Mouse (Mus musculus): ENCODE data around the gene Lrrc4c. TPM values are rescaled to one million over a fixed set of nuclear protein-coding genes. Genes with fewer than 3 reads are reported as not detected.

The Lrrc4c gene
- polyA plus RNA-seq, 1 experiment: not detected

GRCm38 (mm10) chr2:96757701-96758100, 439.7 kb downstream of the Lrrc4c start:
- no peaks in the 10 kb centered on the region for H3K4me1 ChIP-seq (ENCODE audit: control insufficient read depth, insufficient read depth, low read length)
- no peak overlapping the region for H3K4me3 ChIP-seq (ENCODE audit: insufficient read depth, low read length)
- TF ChIP-seq CTCF (IDR thresholded peaks at IDR 0.05; ENCODE audit: low read depth, low read length): no peak
- TF ChIP-seq POLR2A (IDR thresholded peaks at IDR 0.05; ENCODE audit: borderline replicate concordance, low read depth, low read length): no peak
- no peak overlapping the region for H3K27ac ChIP-seq (ENCODE audit: insufficient read depth, low read depth, low read length)

GRCm38 (mm10) chr2:96763538-96763937, 445.6 kb downstream of the Lrrc4c start:
- Histone ChIP-seq H3K27ac (ENCODE audit: insufficient read depth, low read depth, low read length) (no peak overlapping the region), H3K4me1 (ENCODE audit: control insufficient read depth, insufficient read depth, low read length) (no peaks in the 10 kb centered on the region), H3K4me3 (ENCODE audit: insufficient read depth, low read length) (no peak overlapping the region)
- no peak for TF ChIP-seq POLR2A (IDR thresholded peaks at IDR 0.05; ENCODE audit: borderline replicate concordance, low read depth, low read length)
- no peak for TF ChIP-seq CTCF (IDR thresholded peaks at IDR 0.05; ENCODE audit: low read depth, low read length)

- no peak overlapping the region for H3K27ac ChIP-seq (ENCODE audit: insufficient read depth, low read depth, low read length)
- H3K4me1 ChIP-seq (ENCODE audit: control insufficient read depth, insufficient read depth, low read length): 0 out of 2 replicates have a peak, but pooled peaks cover 3% of the 10 kb centered on the region
- no peak overlapping the region for H3K4me3 ChIP-seq (ENCODE audit: insufficient read depth, low read length)
- TF ChIP-seq POLR2A (IDR thresholded peaks at IDR 0.05; ENCODE audit: borderline replicate concordance, low read depth, low read length) (no peak), CTCF (IDR thresholded peaks at IDR 0.05; ENCODE audit: low read depth, low read length) (no peak)
These were observed 457.4 kb downstream of the Lrrc4c start for GRCm38 (mm10) chr2:96775376-96775775.

- Histone ChIP-seq H3K4me3 (ENCODE audit: insufficient read depth, low read length) (no peak overlapping the region), H3K27ac (ENCODE audit: insufficient read depth, low read depth, low read length) (no peak overlapping the region), H3K4me1 (ENCODE audit: control insufficient read depth, insufficient read depth, low read length) (no peaks in the 10 kb centered on the region)
- TF ChIP-seq CTCF (IDR thresholded peaks at IDR 0.05; ENCODE audit: low read depth, low read length): no peak
These were observed 478.9 kb downstream of the Lrrc4c start for GRCm38 (mm10) chr2:96796681-96797385.

- H3K4me3 ChIP-seq (ENCODE audit: insufficient read depth, low read length): no peak overlapping the region
- TF ChIP-seq POLR2A (IDR thresholded peaks at IDR 0.05; ENCODE audit: borderline replicate concordance, low read depth, low read length) (no peak), CTCF (IDR thresholded peaks at IDR 0.05; ENCODE audit: low read depth, low read length) (no peak)
These were observed 532.9 kb downstream of the Lrrc4c start for GRCm38 (mm10) chr2:96850839-96851396.

GRCm38 (mm10) chr2:96853797-96854196, 535.8 kb downstream of the Lrrc4c start:
- Histone ChIP-seq H3K4me1 (ENCODE audit: control insufficient read depth, insufficient read depth, low read length) (no peaks in the 10 kb centered on the region), H3K27ac (ENCODE audit: insufficient read depth, low read depth, low read length) (no peak overlapping the region), H3K4me3 (ENCODE audit: insufficient read depth, low read length) (no peak overlapping the region)
- no peak for TF ChIP-seq CTCF (IDR thresholded peaks at IDR 0.05; ENCODE audit: low read depth, low read length)
- TF ChIP-seq POLR2A (IDR thresholded peaks at IDR 0.05; ENCODE audit: borderline replicate concordance, low read depth, low read length): no peak

More at GRCm38 (mm10) chr2:96850839-96851396, 532.9 kb downstream of the Lrrc4c start:
- Histone ChIP-seq H3K4me1 (ENCODE audit: control insufficient read depth, insufficient read depth, low read length) (no peaks in the 10 kb centered on the region), H3K27ac (ENCODE audit: insufficient read depth, low read depth, low read length) (no peak overlapping the region)

GRCm38 (mm10) chr2:96876062-96876461, 558.1 kb downstream of the Lrrc4c start:
- Histone ChIP-seq H3K4me3 (ENCODE audit: insufficient read depth, low read length) (no peak overlapping the region), H3K4me1 (ENCODE audit: control insufficient read depth, insufficient read depth, low read length) (no peaks in the 10 kb centered on the region)
- TF ChIP-seq POLR2A (IDR thresholded peaks at IDR 0.05; ENCODE audit: borderline replicate concordance, low read depth, low read length) (no peak), CTCF (IDR thresholded peaks at IDR 0.05; ENCODE audit: low read depth, low read length) (no peak)

GRCm38 (mm10) chr2:96949531-96949930, 631.6 kb downstream of the Lrrc4c start:
- Histone ChIP-seq H3K4me3 (ENCODE audit: insufficient read depth, low read length) (no peak overlapping the region), H3K4me1 (ENCODE audit: control insufficient read depth, insufficient read depth, low read length) (no peaks in the 10 kb centered on the region), H3K27ac (ENCODE audit: insufficient read depth, low read depth, low read length) (no peak overlapping the region)
- TF ChIP-seq POLR2A (IDR thresholded peaks at IDR 0.05; ENCODE audit: borderline replicate concordance, low read depth, low read length) (no peak), CTCF (IDR thresholded peaks at IDR 0.05; ENCODE audit: low read depth, low read length) (no peak)

More at GRCm38 (mm10) chr2:96876062-96876461, 558.1 kb downstream of the Lrrc4c start:
- H3K27ac ChIP-seq (ENCODE audit: insufficient read depth, low read depth, low read length): no peak overlapping the region

- H3K4me3 ChIP-seq (ENCODE audit: insufficient read depth, low read length): no peak overlapping the region
- no peaks in the 10 kb centered on the region for H3K4me1 ChIP-seq (ENCODE audit: control insufficient read depth, insufficient read depth, low read length)
- TF ChIP-seq CTCF (IDR thresholded peaks at IDR 0.05; ENCODE audit: low read depth, low read length) (no peak), POLR2A (IDR thresholded peaks at IDR 0.05; ENCODE audit: borderline replicate concordance, low read depth, low read length) (no peak)
- H3K27ac ChIP-seq (ENCODE audit: insufficient read depth, low read depth, low read length): no peak overlapping the region
These were observed 681.6 kb downstream of the Lrrc4c start for GRCm38 (mm10) chr2:96999521-96999920.

GRCm38 (mm10) chr2:97018319-97018718, 700.4 kb downstream of the Lrrc4c start:
- Histone ChIP-seq H3K4me3 (ENCODE audit: insufficient read depth, low read length) (no peak overlapping the region), H3K4me1 (ENCODE audit: control insufficient read depth, insufficient read depth, low read length) (no peaks in the 10 kb centered on the region), H3K27ac (ENCODE audit: insufficient read depth, low read depth, low read length) (no peak overlapping the region)
- TF ChIP-seq POLR2A (IDR thresholded peaks at IDR 0.05; ENCODE audit: borderline replicate concordance, low read depth, low read length) (no peak), CTCF (IDR thresholded peaks at IDR 0.05; ENCODE audit: low read depth, low read length) (no peak)

All from bone marrow macrophage, adult 2 months (primary cell).